ENCODE assay signal across 16 mouse cellular contexts in genomic region chr8:79160302-79160701, GRCm38 (mm10).
A peak's percentile ranks its signal among the peaks of the same experiment; 100 is the strongest.
DNase-seq lines count a peak whose midpoint lies in the region; ATAC-seq and TF ChIP-seq lines count a peak whose summit lies in the region.
"Had no signal": no experiment of that assay in that cellular context is flagged by ENCODE, and none has a peak within 500 bp of the region (broad histone marks: within the 10 kb centered on the region; RNA-seq: fewer than 3 reads in every experiment).

No protein-coding gene starts in this region.

- no peak for TF ChIP-seq CTCF in heart, postnatal 0 days (IDR thresholded peaks at IDR 0.05; ENCODE audit: low read depth)

- H3K4me1 ChIP-seq in heart, postnatal 0 days (ENCODE audit: control insufficient read depth, insufficient read depth): peaks cover 14% of the 10 kb centered on the region
- peaks cover 31% of the 10 kb centered on the region for H3K4me1 ChIP-seq in lung, embryonic 16.5 days (replicated peaks; ENCODE audit: control insufficient read depth, insufficient read depth, low read length)
- H3K4me1 ChIP-seq in forebrain, embryonic 11.5 days (replicated peaks; ENCODE audit: control insufficient read depth, insufficient read depth, low read length): 0 out of 2 replicates have a peak, but pooled peaks cover 3% of the 10 kb centered on the region

- 37% methylated on average over 4 of the region's 4 CpGs for WGBS in heart, postnatal 0 days
- 11% methylated on average over 4 of the region's 4 CpGs for WGBS in lung, embryonic 16.5 days
- 76% methylated on average over 4 of the region's 4 CpGs for WGBS in forebrain, embryonic 11.5 days

- H3K27ac ChIP-seq in heart, postnatal 0 days (ENCODE audit: low read depth): peak overlapping the region; percentile 51; the same call in 1 of the 2 replicates
- peak overlapping the region; percentile 38 for H3K27ac ChIP-seq in lung, embryonic 16.5 days (ENCODE audit: low read length)
- no peak overlapping the region for H3K27ac ChIP-seq in forebrain, embryonic 11.5 days (ENCODE audit: low read depth, low read length)
- H3K27ac ChIP-seq: embryonic facial prominence, embryonic 15.5 days; gastrocnemius, adult 2 months; hindbrain, embryonic 15.5 days had no signal

- peaks cover 10% of the 10 kb centered on the region for H3K36me3 ChIP-seq in heart, postnatal 0 days (replicated peaks; ENCODE audit: control insufficient read depth, insufficient read depth, low read length)
- no peaks in the 10 kb centered on the region for H3K36me3 ChIP-seq in lung, embryonic 16.5 days (ENCODE audit: control insufficient read depth, insufficient read depth, low read length)
- no peaks in the 10 kb centered on the region for H3K36me3 ChIP-seq in forebrain, embryonic 11.5 days (ENCODE audit: control insufficient read depth, insufficient read depth, low read length)
- H3K36me3 ChIP-seq: embryonic facial prominence, embryonic 15.5 days; hindbrain, embryonic 15.5 days had no signal

- no peaks in the 10 kb centered on the region for H3K9me3 ChIP-seq in heart, postnatal 0 days (replicated peaks; ENCODE audit: control insufficient read depth, low read length)
- no peaks in the 10 kb centered on the region for H3K9me3 ChIP-seq in lung, embryonic 16.5 days (ENCODE audit: control insufficient read depth, low read length)
- no peaks in the 10 kb centered on the region for H3K9me3 ChIP-seq in forebrain, embryonic 11.5 days (ENCODE audit: control insufficient read depth, low read length)
- H3K9me3 ChIP-seq: embryonic facial prominence, embryonic 15.5 days; hindbrain, embryonic 15.5 days had no signal

- ATAC-seq in heart, postnatal 0 days (ENCODE audit: insufficient read depth, low read depth): no peak
- ATAC-seq in lung, embryonic 16.5 days (ENCODE audit: low read depth): peak; percentile 65
- ATAC-seq in forebrain, embryonic 11.5 days (replicated peaks; ENCODE audit: low FRiP score): no peak
- no peak for ATAC-seq in erythroblast, adult 5-6 weeks (replicated peaks; ENCODE audit: low FRiP score, poor library complexity, severe bottlenecking)

- TF ChIP-seq EP300 in heart, postnatal 0 days (IDR thresholded peaks at IDR 0.05; ENCODE audit: low read depth): no peak

- no peak overlapping the region for H3K9ac ChIP-seq in heart, postnatal 0 days (replicated peaks; ENCODE audit: low read depth, low read length)
- H3K9ac ChIP-seq in lung, embryonic 16.5 days (ENCODE audit: low read length): no peak overlapping the region
- H3K9ac ChIP-seq in forebrain, embryonic 11.5 days (ENCODE audit: low read length): no peak overlapping the region
- H3K9ac ChIP-seq: embryonic facial prominence, embryonic 15.5 days; hindbrain, embryonic 15.5 days had no signal

- H3K4me3 ChIP-seq in heart, postnatal 0 days (ENCODE audit: low read depth, low read length): no peak overlapping the region
- no peak overlapping the region for H3K4me3 ChIP-seq in lung, embryonic 16.5 days (ENCODE audit: low read length)
- no peak overlapping the region for H3K4me3 ChIP-seq in forebrain, embryonic 11.5 days (ENCODE audit: low read depth, low read length)
- H3K4me3 ChIP-seq: embryonic facial prominence, embryonic 15.5 days; gastrocnemius, adult 2 months; hindbrain, embryonic 15.5 days; myocyte had no signal

- no peak for DNase-seq in heart, postnatal 0 days (ENCODE audit: low spot score)
- DNase-seq in heart, adult 9 months (ENCODE audit: low spot score in 2 of 2): no peak
- peak; percentile 79 for DNase-seq in adrenal gland, adult 2 months
- peak; percentile 50 for DNase-seq in kidney, adult 18-20 months
- DNase-seq in forebrain, embryonic 11.5 days (ENCODE audit: low spot score): no peak
- no peak for DNase-seq in thymus, postnatal 10 days (ENCODE audit: low spot score in 2 of 2)
- DNase-seq: cerebellum, adult 2 months; gastrocnemius, adult 2 months; layer of hippocampus, postnatal 36 days; right cerebral cortex, postnatal 25 days; thymus, postnatal 14 days had no signal

- H3K27me3 ChIP-seq in heart, postnatal 0 days (ENCODE audit: control insufficient read depth, insufficient read depth, low read length): no peaks in the 10 kb centered on the region
- H3K27me3 ChIP-seq in lung, embryonic 16.5 days (ENCODE audit: control insufficient read depth, insufficient read depth, low read depth, low read length): no peaks in the 10 kb centered on the region
- no peaks in the 10 kb centered on the region for H3K27me3 ChIP-seq in forebrain, embryonic 11.5 days (ENCODE audit: control insufficient read depth, insufficient read depth, low read length)
- H3K27me3 ChIP-seq: embryonic facial prominence, embryonic 15.5 days; hindbrain, embryonic 15.5 days had no signal

- no peak overlapping the region for H3K4me2 ChIP-seq in heart, postnatal 0 days (ENCODE audit: low read depth, low read length)
- peak overlapping the region; percentile 15; the same call in 1 of the 2 replicates for H3K4me2 ChIP-seq in lung, embryonic 16.5 days (ENCODE audit: low read depth, low read length)
- no peak overlapping the region for H3K4me2 ChIP-seq in forebrain, embryonic 11.5 days (ENCODE audit: low read depth, low read length, severe bottlenecking)
- H3K4me2 ChIP-seq: embryonic facial prominence, embryonic 15.5 days; hindbrain, embryonic 15.5 days had no signal

Comparison
In these comparisons a context has a peak if more than half of its experiments do, and no peak if none do; other contexts are left out.
1. DNase-seq: peak in adrenal gland, adult 2 months (single experiment) and kidney, adult 18-20 months (single experiment); none in heart, postnatal 0 days (single experiment), heart, adult 9 months (0 of 2), forebrain, embryonic 11.5 days (single experiment) and thymus, postnatal 10 days (0 of 2).